Mouse (Mus musculus) olfactory bulb, adult 2 months (tissue): ENCODE data around the gene Il1f5. TPM values are rescaled to one million over a fixed set of nuclear protein-coding genes. Genes with fewer than 3 reads are reported as not detected.

Experiments
- H3K27ac ChIP-seq: fragments of 200-500 bp; 2 replicates; pipeline ENCODE4 v1.5.1; 2012; ENCODE audit warnings: low read depth, low read length; ENCODE audit not compliant: insufficient read depth
- H3K4me1 ChIP-seq: fragments of 200-500 bp; 2 replicates; pipeline ENCODE4 v1.6.1; 2012; ENCODE audit warnings: low read length; ENCODE audit not compliant: control insufficient read depth, insufficient read depth
- H3K4me3 ChIP-seq: fragments of 200-500 bp; 2 replicates; pipeline ENCODE4 v1.5.1; 2012; ENCODE audit warnings: mild to moderate bottlenecking, low read depth, low read length, moderate library complexity; ENCODE audit not compliant: insufficient read depth
- CTCF ChIP-seq: fragments of 200-500 bp; IDR thresholded peaks from 2 replicates; pipeline ENCODE4 v1.5.1; 2012; ENCODE audit warnings: low read depth, mild to moderate bottlenecking, low read length, moderate library complexity; ENCODE audit not compliant: insufficient read depth
- POLR2A ChIP-seq: fragments of 200-500 bp; IDR thresholded peaks from 2 replicates; pipeline ENCODE4 v1.6.1; 2012; ENCODE audit warnings: mild to moderate bottlenecking, low read depth, low read length, moderate library complexity; ENCODE audit not compliant: insufficient read depth
- WGBS: fragments of 180-500 bp; shearing (Covaris S2); methylation state at CpG from one replicate; pipeline ENCODE4 v1.1.7; 2018; 5-methylcytosine and 5-hydroxymethylcytosine counted together
- polyA plus RNA-seq: library from polyadenylated mRNA; stranded (reverse); fragments of >200 nt; gene quantifications from 2 replicates; pipeline ENCODE4 v1.2.4, GENCODE M21; 2012; ENCODE audit warnings: low replicate concordance; ENCODE audit not compliant: missing spikeins, insufficient read depth, insufficient read length

Il1f5 gene
- not detected in 2 replicates for polyA plus RNA-seq

GRCm38 (mm10) chr2:24276654-24277053 lies at the start of gene Il1f5:
Gene Il1f5 (plus strand): TSS chr2:24276954.
- H3K4me3 ChIP-seq, result no peak within 1 kb of the TSS
- H3K4me1 ChIP-seq, result no peaks in the 10 kb centered on the region
- no peak within 1 kb of the TSS for H3K27ac ChIP-seq
- TF ChIP-seq POLR2A, result no peak
- no peak for TF ChIP-seq CTCF

DNA sequence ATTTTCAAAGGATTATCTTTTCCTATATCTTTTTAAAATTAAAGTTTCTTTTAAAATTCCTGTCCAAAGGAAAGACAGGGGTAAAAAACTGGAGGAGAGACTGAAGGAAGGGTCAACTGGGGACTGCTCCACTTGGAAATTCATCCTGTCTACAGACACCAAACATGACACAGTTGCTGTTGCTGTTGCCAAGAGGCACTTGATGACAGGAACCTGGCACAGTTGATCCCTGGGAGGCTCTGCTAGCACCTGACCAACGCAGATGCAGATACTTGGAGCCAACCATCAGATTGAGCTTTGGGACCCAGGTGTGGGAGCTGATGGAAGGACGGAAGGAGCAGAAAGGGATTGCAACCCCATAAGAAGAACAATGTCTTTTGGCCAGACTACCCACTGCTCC lies 49.6 kb upstream of the Il1f5 start:
- 85% methylated on average over 2 of the region's 2 CpGs for WGBS
- no peaks in the 10 kb centered on the region for H3K4me1 ChIP-seq
- no peak overlapping the region for H3K27ac ChIP-seq
- H3K4me3 ChIP-seq, result no peak overlapping the region
- no peak for TF ChIP-seq POLR2A
- TF ChIP-seq CTCF, result no peak

DNA sequence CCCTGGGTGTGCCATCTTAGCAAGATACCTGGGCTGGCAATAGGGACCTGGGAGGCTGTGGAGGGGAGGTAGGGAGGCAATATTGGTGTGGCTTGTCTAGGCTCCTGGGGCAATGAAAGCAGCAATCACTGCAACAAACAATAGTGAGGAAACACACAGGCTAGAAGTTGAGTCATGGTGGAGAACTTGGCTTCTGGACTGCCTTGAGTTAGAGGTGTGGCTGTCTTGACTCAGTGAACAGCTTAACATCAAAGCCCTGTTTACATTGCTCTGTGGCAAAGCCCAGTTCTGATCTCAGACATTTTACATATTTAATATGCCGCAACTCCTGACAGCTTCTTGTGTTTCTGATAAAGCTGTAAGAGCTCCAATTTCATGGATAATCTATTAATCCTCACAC lies 9.3 kb upstream of the Il1f5 start:
- no peaks in the 10 kb centered on the region for H3K4me1 ChIP-seq
- TF ChIP-seq POLR2A (no peak), CTCF (no peak)
- no peak overlapping the region for H3K4me3 ChIP-seq
- 97% methylated on average over 1 of the region's 1 CpGs for WGBS
- H3K27ac ChIP-seq, result no peak overlapping the region

- Histone ChIP-seq H3K4me3 (no peak overlapping the region), H3K4me1 (no peaks in the 10 kb centered on the region), H3K27ac (no peak overlapping the region)
- 87% methylated on average over 2 of the region's 2 CpGs for WGBS
- TF ChIP-seq CTCF (no peak), POLR2A (no peak)
Measured at GRCm38 (mm10) chr2:24273619-24274018, 3.1 kb upstream of the Il1f5 start.

- 13% methylated on average over 1 of the region's 1 CpGs for WGBS
Measured at GRCm38 (mm10) chr2:24275146-24275545, 1.6 kb upstream of the Il1f5 start.

DNA sequence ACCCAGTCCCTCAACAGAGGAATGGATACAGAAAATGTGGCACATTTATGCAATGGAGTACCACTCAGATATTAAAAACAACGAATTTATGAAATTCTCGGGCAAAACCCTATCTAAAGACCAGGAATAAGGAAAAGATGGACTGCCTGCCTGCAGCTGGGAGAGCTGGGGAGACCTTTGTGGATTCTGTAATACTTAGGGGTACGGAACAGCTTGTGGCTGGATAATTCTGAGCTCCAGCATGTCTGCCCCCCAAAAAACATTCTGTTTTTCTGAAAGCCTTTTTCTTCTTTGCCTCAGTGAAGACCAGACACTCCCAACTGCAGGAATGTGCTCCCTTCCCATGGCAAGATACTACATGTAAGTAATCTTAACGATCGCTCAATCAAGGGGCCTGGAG lies 14.1 kb downstream of the Il1f5 start, which contains the start of gene Il1f10:
Gene Il1f10 (plus strand): TSS at position 301 of the 400 bp plus-strand sequence.
- 86% methylated on average over 5 of the region's 5 CpGs for WGBS

More at GRCm38 (mm10) chr2:24275146-24275545, 1.6 kb upstream of the Il1f5 start:
- no peak for TF ChIP-seq POLR2A
- TF ChIP-seq CTCF, result no peak
- no peaks in the 10 kb centered on the region for H3K4me1 ChIP-seq
- H3K4me3 ChIP-seq, result no peak overlapping the region
- no peak overlapping the region for H3K27ac ChIP-seq

GRCm38 (mm10) chr2:24294616-24295015 lies 17.9 kb downstream of the Il1f5 start:
- no peaks in the 10 kb centered on the region for H3K4me1 ChIP-seq
- no peak overlapping the region for H3K27ac ChIP-seq
- WGBS, result 41% methylated on average over 1 of the region's 1 CpGs
- no peak for TF ChIP-seq CTCF
- no peak for TF ChIP-seq POLR2A
- no peak overlapping the region for H3K4me3 ChIP-seq

More for the DNA sequence above, 14.1 kb downstream of the Il1f5 start, which contains the start of gene Il1f10:
- TF ChIP-seq CTCF (no peak), POLR2A (no peak)
- H3K27ac ChIP-seq, result no peak within 1 kb of the TSS
- no peaks in the 10 kb centered on the region for H3K4me1 ChIP-seq
- H3K4me3 ChIP-seq, result no peak within 1 kb of the TSS

DNA sequence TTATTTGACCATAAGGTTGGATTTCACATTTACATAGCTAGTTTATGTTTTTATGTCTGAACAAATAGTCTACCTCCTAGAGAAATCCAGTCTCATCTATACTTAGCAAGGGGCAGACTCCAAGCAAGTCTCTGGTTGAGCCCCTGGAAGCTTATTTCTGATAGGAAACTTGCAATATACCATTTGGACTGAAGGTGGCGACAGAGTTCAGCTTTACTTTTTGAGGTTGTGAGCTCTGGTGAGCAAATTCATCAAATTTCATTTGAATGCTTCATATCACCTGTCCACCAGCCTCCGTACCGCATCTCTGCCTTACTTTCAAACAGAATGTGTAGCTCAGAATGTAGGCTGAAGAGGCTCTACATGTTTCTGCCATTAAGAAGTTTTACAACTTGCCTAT lies 20.1 kb downstream of the Il1f5 start:
- 6% methylated on average over 3 of the region's 3 CpGs for WGBS
- TF ChIP-seq CTCF (no peak), POLR2A (no peak)
- Histone ChIP-seq H3K4me3 (no peak overlapping the region), H3K27ac (no peak overlapping the region), H3K4me1 (no peaks in the 10 kb centered on the region)

GRCm38 (mm10) chr2:24311302-24312001 lies 34.7 kb downstream of the Il1f5 start:
- H3K4me3 ChIP-seq, result no peak overlapping the region
- no peaks in the 10 kb centered on the region for H3K4me1 ChIP-seq
- WGBS, result 76% methylated on average over 6 of the region's 6 CpGs

More at GRCm38 (mm10) chr2:24311302-24312001, 34.7 kb downstream of the Il1f5 start:
- no peak overlapping the region for H3K27ac ChIP-seq
- TF ChIP-seq CTCF (no peak), POLR2A (no peak)
